Mouse (Mus musculus) brain, embryonic 14.5 days (tissue): ENCODE results near the gene Igll1. TPM values are rescaled to one million over a fixed set of nuclear protein-coding genes. Genes with fewer than 3 reads are reported as not detected.

ENCODE experiments used
- DNase-seq: peaks from one replicate; pipeline ENCODE4 v3.0.0-alpha.2; 2011; ENCODE audit warnings: low read depth
- CTCF ChIP-seq: fragments of 200-500 bp; IDR thresholded peaks from 2 replicates; pipeline ENCODE4 v1.5.1; 2012; ENCODE audit warnings: inconsistent platforms, mild to moderate bottlenecking, moderate library complexity, borderline replicate concordance; ENCODE audit not compliant: insufficient read depth, insufficient read length; ENCODE audit errors: extremely low read depth
- POLR2A ChIP-seq: fragments of 200-500 bp; IDR thresholded peaks from 2 replicates; pipeline ENCODE4 v1.6.1; 2012; ENCODE audit warnings: mild to moderate bottlenecking, inconsistent platforms, borderline replicate concordance; ENCODE audit not compliant: poor library complexity, insufficient read depth, insufficient read length, severe bottlenecking; ENCODE audit errors: extremely low read depth
- polyA plus RNA-seq: library from polyadenylated mRNA; depleted of rRNA; stranded (reverse); fragments of >200 nt; gene quantifications from 2 replicates; pipeline ENCODE4 v1.2.3, GENCODE M21; 2012; rRNA removed

The Igll1 gene
- polyA plus RNA-seq: 0.18 TPM in 1 of 2 replicates, not detected in the other

- TF ChIP-seq POLR2A: no peak
- no peak for TF ChIP-seq CTCF
- no peak for DNase-seq
Observed at GRCm38 (mm10) chr16:16863978-16864377, at the start of gene Igll1. TSS of gene Igll1 (minus strand) at chr16:16863985.

- DNase-seq: no peak
- TF ChIP-seq CTCF (no peak), POLR2A (no peak)
Observed at GRCm38 (mm10) chr16:16913440-16913839, 49.7 kb upstream of the Igll1 start.

- TF ChIP-seq CTCF (peak; percentile 90), POLR2A (no peak)
- peak; percentile 93 for DNase-seq
Observed at GRCm38 (mm10) chr16:16911641-16912597, 48.1 kb upstream of the Igll1 start.

GRCm38 (mm10) chr16:16907799-16908198, 44.0 kb upstream of the Igll1 start:
- peak; percentile 8 for DNase-seq
- no peak for TF ChIP-seq CTCF
- TF ChIP-seq POLR2A: no peak

- DNase-seq: no peak
- TF ChIP-seq POLR2A (no peak), CTCF (no peak)
Observed at GRCm38 (mm10) chr16:16903188-16903587, 39.4 kb upstream of the Igll1 start.

- no peak for DNase-seq
- TF ChIP-seq POLR2A: no peak
Observed at GRCm38 (mm10) chr16:16902329-16902728, 38.5 kb upstream of the Igll1 start.

GRCm38 (mm10) chr16:16897056-16897584, 33.3 kb upstream of the Igll1 start:
- TF ChIP-seq CTCF: no peak
- TF ChIP-seq POLR2A: no peak
- peak; percentile 43 for DNase-seq

GRCm38 (mm10) chr16:16896382-16897055, 32.7 kb upstream of the Igll1 start, which contains the start of gene Ppm1f:
TSS of gene Ppm1f (plus strand) at chr16:16896469.
- peak; percentile 85; the same call in 1 of the 2 replicates for TF ChIP-seq POLR2A
- TF ChIP-seq CTCF: peak; percentile 90
- DNase-seq: peak; percentile 97

GRCm38 (mm10) chr16:16896015-16896381, 32.2 kb upstream of the Igll1 start:
- no peak for TF ChIP-seq POLR2A
- TF ChIP-seq CTCF: no peak
- DNase-seq: no peak

- DNase-seq: no peak
Observed at GRCm38 (mm10) chr16:16892366-16892765, 28.6 kb upstream of the Igll1 start.

GRCm38 (mm10) chr16:16888341-16888740, 24.6 kb upstream of the Igll1 start:
- TF ChIP-seq POLR2A (no peak), CTCF (no peak)
- DNase-seq: no peak

More at GRCm38 (mm10) chr16:16892366-16892765, 28.6 kb upstream of the Igll1 start:
- TF ChIP-seq CTCF (no peak), POLR2A (no peak)

GRCm38 (mm10) chr16:16879025-16879424, 15.2 kb upstream of the Igll1 start:
- no peak for DNase-seq
- TF ChIP-seq CTCF (no peak), POLR2A (no peak)
